Mouse (Mus musculus) v-Abl transformed pro-B cells (cell line): ENCODE measurements around the gene Olfr1118.
"Not testable (repeated sequence)": the region's sequence is repeated elsewhere in the genome, so short reads cannot be mapped to it uniquely, and the experiment has no call there.

Experiments used
- in situ Hi-C, 2 experiments: fragments of 400-800 bp; cut with MboI; formaldehyde crosslinking; loops; one replicate each; pipeline ENCODE4 v1.15.1; 2025; ENCODE audit not compliant: unreplicated experiment in 2 of 2

Gene Olfr1118

DNA sequence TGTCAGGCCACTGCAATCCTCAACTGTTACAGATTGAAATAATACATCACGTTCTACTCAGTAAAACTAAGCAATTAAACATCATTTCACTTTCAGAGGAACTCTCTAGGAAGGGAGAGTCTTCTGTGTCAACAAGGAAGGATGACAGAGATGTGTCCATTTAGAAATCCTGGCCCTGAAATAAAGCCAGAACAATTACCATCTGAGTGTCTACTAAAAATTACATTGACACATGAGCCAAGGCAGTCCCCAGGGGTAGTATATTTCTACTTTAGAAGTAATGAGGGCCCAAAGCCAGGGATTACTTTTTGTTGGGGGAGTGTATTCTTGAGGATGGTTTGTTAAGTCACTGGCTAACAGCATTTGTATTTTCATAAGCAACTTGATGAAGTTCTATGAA lies at the start of gene Olfr1118:
TSS of gene Olfr1118 (plus strand) at position 301 of the 400 bp plus-strand sequence.
- in situ Hi-C loops = no loop called here

GRCm38 (mm10) chr2:87267234-87267633 lies 40.1 kb upstream of the Olfr1118 start, which contains the start of gene Olfr1116:
Gene Olfr1116, plus strand, starts transcription at chr2:87267534.
- in situ Hi-C loops = no loop called here

- in situ Hi-C loops = not testable (repeated sequence)
These were observed 13.4 kb upstream of the Olfr1118 start for GRCm38 (mm10) chr2:87293977-87294376.

- in situ Hi-C loops = no loop called here
These were observed 47.1 kb downstream of the Olfr1118 start, which contains the start of gene Olfr1120 for GRCm38 (mm10) chr2:87354515-87354914. Gene Olfr1120, plus strand, starts transcription at chr2:87354815.

DNA sequence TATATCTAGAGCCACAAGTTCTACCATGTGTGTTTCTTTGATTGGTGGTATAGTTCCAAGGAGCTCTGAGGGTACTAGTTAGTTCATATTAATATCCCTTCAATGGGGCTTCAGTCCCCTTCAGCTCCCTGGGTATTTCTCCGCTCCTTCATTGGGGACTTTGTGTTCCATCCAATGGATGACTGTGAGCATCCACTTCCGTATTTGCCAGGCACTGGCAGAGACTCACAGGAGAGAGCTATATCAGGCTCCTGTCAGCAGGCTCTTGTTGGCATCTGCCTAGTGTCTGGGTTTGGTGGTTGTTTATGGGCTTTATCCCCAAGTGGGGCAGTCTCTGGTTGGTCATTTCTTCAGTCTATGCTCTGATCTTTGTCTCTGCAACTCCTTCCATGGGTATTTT lies 52.7 kb downstream of the Olfr1118 start:
- in situ Hi-C loops = not testable (repeated sequence)
